Mouse (Mus musculus) hindbrain, postnatal 0 days (tissue): ENCODE results near the gene Neo1. TPM values are rescaled to one million over a fixed set of nuclear protein-coding genes. Genes with fewer than 3 reads are reported as not detected.
A peak's percentile ranks its signal among the peaks of the same experiment; 100 is the strongest.

Experiments
- ATAC-seq: fragments of 200-750 bp; cut with Nextera tagmentation; 2 replicates; pipeline ENCODE4 v1.8.0; 2017; ENCODE audit warnings: mild to moderate bottlenecking, moderate TSS enrichment, moderate library complexity
- DNase-seq: peaks from one replicate; pipeline ENCODE4 v3.0.0-alpha.2; 2015; ENCODE audit warnings: low spot score
- H3K27ac ChIP-seq: fragments of 300-500 bp; sonication (generic); 2 replicates; pipeline ENCODE4 v1.5.1; 2014; ENCODE audit warnings: mild to moderate bottlenecking
- H3K27me3 ChIP-seq: fragments of 300-500 bp; sonication (generic); 2 replicates; pipeline ENCODE4 v1.6.1; 2014; ENCODE audit warnings: low read length, mixed read lengths; ENCODE audit not compliant: insufficient read depth
- H3K36me3 ChIP-seq: fragments of 300-500 bp; sonication (generic); 2 replicates; pipeline ENCODE4 v1.6.1; 2014; ENCODE audit warnings: low read length, mixed read lengths; ENCODE audit not compliant: insufficient read depth
- H3K4me1 ChIP-seq: fragments of 300-500 bp; sonication (generic); 2 replicates; pipeline ENCODE4 v1.6.1; 2014; ENCODE audit warnings: antibody characterized with exemption, low read length, mixed read lengths; ENCODE audit not compliant: insufficient read depth
- H3K4me2 ChIP-seq: fragments of 300-500 bp; sonication (generic); 2 replicates; pipeline ENCODE4 v1.6.1; 2014; ENCODE audit warnings: low read depth, mild to moderate bottlenecking, low read length, moderate library complexity, mixed read lengths
- H3K4me3 ChIP-seq: fragments of 300-500 bp; sonication (generic); 2 replicates; pipeline ENCODE4 v1.5.1; 2014; ENCODE audit warnings: low read length
- H3K9ac ChIP-seq: fragments of 300-500 bp; sonication (generic); replicated peaks from 2 replicates; pipeline ENCODE4 v1.6.1; 2014; ENCODE audit warnings: mild to moderate bottlenecking, low read length, moderate library complexity, mixed read lengths
- H3K9me3 ChIP-seq: fragments of 300-500 bp; sonication (generic); 2 replicates; pipeline ENCODE4 v1.6.1; 2016; ENCODE audit warnings: low read length, mixed read lengths
- CTCF ChIP-seq: IDR thresholded peaks from 2 replicates; pipeline ENCODE4 v1.5.1; 2016; ENCODE audit warnings: antibody characterized with exemption, control low read depth, low read depth
- WGBS: fragments of 180-500 bp; shearing (Covaris S2); extraction: QIAGEN DNeasy Blood & Tissue Kit; methylation state at CpG from one replicate; pipeline ENCODE4 v1.1.7; 2014; 5-methylcytosine and 5-hydroxymethylcytosine counted together
- polyA plus RNA-seq: library from polyadenylated mRNA; unstranded; fragments of >200 nt; fragmentation: Nextera tagmentation; extraction: Ambion mirVana; gene quantifications from 2 replicates; pipeline ENCODE4 v1.2.1, GENCODE M21; 2015
- total RNA-seq: library from RNA; depleted of rRNA; stranded (reverse); fragments of >200 nt; gene quantifications from 2 replicates; pipeline ENCODE4 v1.2.3, GENCODE M21; 2014

The Neo1 gene
- total and polyA plus RNA-seq, 2 experiments from 2014 or later = 38.7 to 160 TPM

DNA sequence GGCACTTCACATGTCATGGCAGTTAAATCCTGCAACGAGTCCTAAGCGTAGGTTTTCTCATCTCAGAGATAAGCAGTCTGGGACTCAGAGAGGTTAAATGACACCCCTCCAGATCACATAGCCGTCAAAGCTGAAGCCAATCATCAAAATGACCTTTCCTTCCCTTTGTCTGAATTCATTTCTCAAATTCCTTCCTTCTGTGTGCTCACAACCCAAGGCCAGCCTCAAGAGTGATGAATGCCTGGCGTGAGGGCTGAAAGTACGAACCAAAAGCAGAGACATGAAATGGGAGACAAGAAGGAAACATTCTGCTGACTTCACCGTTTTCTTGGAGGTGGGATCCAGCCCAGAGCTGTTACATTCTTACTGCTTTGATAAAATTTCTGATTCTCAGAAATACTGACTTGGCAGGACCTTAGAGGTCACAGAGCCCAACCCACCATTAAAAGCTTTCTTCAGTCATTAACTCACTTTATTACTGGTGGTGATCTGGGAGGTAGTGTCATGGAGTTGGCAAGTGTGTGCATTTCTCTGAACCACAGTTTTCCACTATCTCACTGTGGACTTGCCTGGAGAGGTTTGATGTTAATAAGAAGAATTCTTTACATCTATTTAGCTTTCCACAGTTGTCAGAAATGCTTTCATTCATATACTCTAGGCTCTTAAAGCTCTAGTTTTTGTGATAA lies 29.5 kb upstream of the Neo1 start:
- no peak overlapping the region for H3K9ac ChIP-seq
- no peak for DNase-seq
- H3K27ac ChIP-seq = no peak overlapping the region
- H3K27me3 ChIP-seq = no peaks in the 10 kb centered on the region
- TF ChIP-seq CTCF = no peak
- no peak for ATAC-seq
- no peak overlapping the region for H3K4me2 ChIP-seq
- H3K9me3 ChIP-seq = no peaks in the 10 kb centered on the region
- no peaks in the 10 kb centered on the region for H3K36me3 ChIP-seq
- H3K4me3 ChIP-seq = no peak overlapping the region
- 0 out of 2 replicates have a peak, but pooled peaks cover 6% of the 10 kb centered on the region for H3K4me1 ChIP-seq
- WGBS = 65% methylated on average over 6 of the region's 6 CpGs

DNA sequence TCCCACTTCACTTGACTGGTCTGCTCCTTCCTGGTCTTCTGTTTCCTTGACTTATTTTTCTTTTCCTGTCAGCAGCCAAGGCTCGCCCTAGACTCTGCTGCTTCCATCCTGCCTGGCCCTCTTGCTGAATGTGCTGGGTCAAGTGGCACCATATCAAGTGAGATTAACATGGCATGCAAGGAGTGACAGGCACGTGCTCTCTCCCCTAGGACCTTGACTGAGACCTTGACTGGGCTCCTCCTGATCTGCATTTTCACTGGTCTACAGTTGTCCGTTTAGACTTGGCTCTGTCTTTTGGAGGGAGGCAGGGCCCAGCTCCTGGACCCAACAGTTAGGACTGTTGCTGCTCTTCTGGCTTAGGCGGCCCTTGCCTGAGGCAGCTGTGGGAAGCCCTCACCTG lies 26.2 kb upstream of the Neo1 start:
- H3K4me2 ChIP-seq = no peak overlapping the region
- WGBS = 71% methylated on average over 4 of the region's 4 CpGs
- no peak overlapping the region for H3K4me3 ChIP-seq
- H3K27me3 ChIP-seq = no peaks in the 10 kb centered on the region
- no peaks in the 10 kb centered on the region for H3K36me3 ChIP-seq
- no peak overlapping the region for H3K27ac ChIP-seq
- no peak for DNase-seq
- no peaks in the 10 kb centered on the region for H3K9me3 ChIP-seq
- TF ChIP-seq CTCF = no peak
- 0 out of 2 replicates have a peak, but pooled peaks cover 6% of the 10 kb centered on the region for H3K4me1 ChIP-seq
- H3K9ac ChIP-seq = no peak overlapping the region
- ATAC-seq = no peak

DNA sequence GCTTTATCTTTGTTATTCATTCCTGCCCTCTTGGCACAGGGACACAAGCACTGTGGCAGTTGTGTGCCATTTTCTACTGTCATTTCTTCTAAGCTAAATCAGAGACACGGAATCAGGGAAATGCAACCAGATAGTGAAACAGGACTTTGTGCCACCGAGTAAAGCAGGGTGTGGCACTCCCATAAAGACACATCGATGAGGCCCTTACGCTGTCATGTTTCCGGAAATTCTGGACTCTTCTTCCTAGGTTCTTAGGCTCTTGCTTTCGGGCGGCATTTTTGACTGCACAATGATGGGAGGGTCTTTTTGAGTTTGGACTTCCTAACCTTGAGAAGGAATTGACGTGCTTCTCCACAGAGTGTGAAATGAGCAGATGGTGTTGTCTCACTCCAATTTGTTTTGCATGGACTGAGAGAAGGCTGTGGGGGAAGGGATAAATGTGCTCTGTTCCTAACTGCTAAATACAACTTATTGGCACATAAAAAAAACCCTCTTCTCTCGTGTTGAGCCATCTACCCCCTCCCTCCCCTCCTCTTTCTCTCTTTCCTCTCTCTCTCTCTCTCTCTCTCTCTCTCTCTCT lies 23.9 kb upstream of the Neo1 start:
- no peak overlapping the region for H3K4me2 ChIP-seq
- no peaks in the 10 kb centered on the region for H3K36me3 ChIP-seq
- H3K9me3 ChIP-seq = no peaks in the 10 kb centered on the region
- peak overlapping the region; percentile 69 for H3K27ac ChIP-seq
- peak; percentile 81 for ATAC-seq
- no peak overlapping the region for H3K4me3 ChIP-seq
- H3K9ac ChIP-seq = no peak overlapping the region
- WGBS = 58% methylated on average over 9 of the region's 9 CpGs
- DNase-seq = peak; percentile 67
- TF ChIP-seq CTCF = no peak
- H3K4me1 ChIP-seq = no peaks in the 10 kb centered on the region
- H3K27me3 ChIP-seq = no peaks in the 10 kb centered on the region

GRCm38 (mm10) chr9:59059158-59059557 lies 22.9 kb upstream of the Neo1 start:
- Histone ChIP-seq H3K27me3 (no peaks in the 10 kb centered on the region), H3K4me2 (no peak overlapping the region), H3K36me3 (no peaks in the 10 kb centered on the region), H3K9ac (no peak overlapping the region), H3K27ac (peak overlapping the region; percentile 69), H3K4me1 (no peaks in the 10 kb centered on the region), H3K9me3 (no peaks in the 10 kb centered on the region), H3K4me3 (no peak overlapping the region)
- ATAC-seq = no peak
- no peak for TF ChIP-seq CTCF
- WGBS = 62% methylated on average over 6 of the region's 6 CpGs
- no peak for DNase-seq

DNA sequence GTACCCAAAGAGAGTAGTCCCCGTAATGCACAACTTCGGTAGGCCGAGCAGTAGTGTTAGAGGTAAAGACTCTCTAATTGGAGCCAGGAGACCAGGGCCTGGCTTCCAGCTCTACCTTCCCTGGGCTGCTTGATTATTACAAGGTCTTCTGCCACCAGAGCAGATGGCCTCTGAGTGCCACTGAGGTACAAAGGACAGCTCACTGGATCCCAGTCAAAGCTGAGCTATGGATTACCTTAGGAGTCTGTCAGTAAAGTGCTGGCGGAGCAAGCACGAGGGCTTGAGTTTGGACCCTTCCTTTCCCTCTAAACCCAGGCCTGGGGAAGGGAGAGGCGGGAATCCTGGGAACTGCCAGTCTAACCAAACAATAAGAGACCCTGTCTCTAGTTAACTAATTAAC lies 21.8 kb upstream of the Neo1 start:
- no peak for TF ChIP-seq CTCF
- no peak for ATAC-seq
- Histone ChIP-seq H3K9ac (no peak overlapping the region), H3K36me3 (no peaks in the 10 kb centered on the region), H3K27ac (no peak overlapping the region), H3K4me1 (no peaks in the 10 kb centered on the region), H3K4me2 (no peak overlapping the region), H3K27me3 (no peaks in the 10 kb centered on the region), H3K4me3 (no peak overlapping the region), H3K9me3 (no peaks in the 10 kb centered on the region)
- DNase-seq = no peak
- WGBS = 77% methylated on average over 6 of the region's 6 CpGs

GRCm38 (mm10) chr9:59056281-59056680 lies 20.0 kb upstream of the Neo1 start:
- no peak overlapping the region for H3K4me2 ChIP-seq
- TF ChIP-seq CTCF = no peak
- no peaks in the 10 kb centered on the region for H3K9me3 ChIP-seq
- H3K36me3 ChIP-seq = no peaks in the 10 kb centered on the region
- no peak overlapping the region for H3K27ac ChIP-seq
- no peak overlapping the region for H3K4me3 ChIP-seq
- H3K4me1 ChIP-seq = no peaks in the 10 kb centered on the region
- DNase-seq (no peak), ATAC-seq (no peak)
- 69% methylated on average over 8 of the region's 8 CpGs for WGBS
- no peak overlapping the region for H3K9ac ChIP-seq
- no peaks in the 10 kb centered on the region for H3K27me3 ChIP-seq

GRCm38 (mm10) chr9:59041805-59042204 lies 5.6 kb upstream of the Neo1 start:
- Histone ChIP-seq H3K27me3 (no peaks in the 10 kb centered on the region), H3K4me3 (no peak overlapping the region), H3K4me2 (no peak overlapping the region), H3K36me3 (no peaks in the 10 kb centered on the region), H3K4me1 (no peaks in the 10 kb centered on the region), H3K9me3 (no peaks in the 10 kb centered on the region), H3K9ac (no peak overlapping the region), H3K27ac (no peak overlapping the region)
- TF ChIP-seq CTCF = no peak
- DNase-seq (no peak), ATAC-seq (no peak)
